Mouse (Mus musculus): ENCODE measurements around the gene Bcl2. TPM values are rescaled to one million over a fixed set of nuclear protein-coding genes. Genes with fewer than 3 reads are reported as not detected.
A peak's percentile ranks its signal among the peaks of the same experiment; 100 is the strongest.

Bcl2 gene
- total and polyA plus RNA-seq, 3 experiments = 4.5 to 13.6 (median 8.7) TPM

DNA sequence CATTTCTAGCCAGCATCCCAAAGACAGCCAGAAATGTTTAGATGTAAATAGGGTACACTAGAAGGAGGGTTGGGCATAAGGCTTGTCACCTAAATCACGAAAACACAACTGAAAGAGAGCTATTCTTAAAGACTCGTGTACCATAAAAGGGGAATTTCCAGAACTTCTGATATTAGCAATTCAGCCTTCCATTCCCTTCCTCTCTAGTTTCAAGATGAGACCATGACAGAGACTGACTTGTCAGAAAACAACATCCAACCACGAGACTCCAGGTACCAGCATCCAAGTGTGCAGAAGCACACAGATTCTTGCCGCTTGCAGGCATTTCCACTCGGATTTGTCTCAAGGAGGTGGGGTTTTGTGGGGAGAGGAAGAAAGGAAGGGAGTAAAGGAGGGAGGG is 146.6 kb downstream of the Bcl2 start:
- Histone ChIP-seq H3K9ac (ENCODE audit: insufficient read depth, low read depth) (no peak overlapping the region), H3K79me2 (replicated peaks; ENCODE audit: control insufficient read depth, extremely low read depth, insufficient read depth, poor library complexity, severe bottlenecking) (no peaks in the 10 kb centered on the region; the same call in 1 of the 2 replicates), H3K4me3 (replicated peaks in 1 of 3; ENCODE audit: low read depth in 2 of 3, low read length in 2 of 3, poor library complexity in 1 of 3) (no peak overlapping the region), H3K4me1 (ENCODE audit: control insufficient read depth in 1 of 2, insufficient read depth in 2 of 2) (peaks cover 53 to 95% of the 10 kb centered on the region in 2 experiments), H3K36me3 (replicated peaks in 1 of 2; ENCODE audit: control insufficient read depth in 1 of 2, insufficient read depth in 1 of 2, low read length in 1 of 2) (no peaks in the 10 kb centered on the region), H3K4me2 (ENCODE audit: insufficient read depth, low read depth, poor library complexity, severe bottlenecking) (peak overlapping the region; percentile 65; the same call in 1 of the 2 replicates), H3K27me3 (replicated peaks) (no peaks in the 10 kb centered on the region), H3K27ac (ENCODE audit: insufficient read depth, low read depth) (peak overlapping the region; percentile 26), H3K9me3 (replicated peaks; ENCODE audit: low read length) (no peaks in the 10 kb centered on the region)
- peak; percentile 93 for TF ChIP-seq TCF12 (IDR thresholded peaks at IDR 0.05; ENCODE audit: low read depth, low read length)
- 0 out of 2 replicates have a peak, but pooled peaks have one; percentile 79 for TF ChIP-seq MAFK (IDR thresholded peaks at IDR 0.05; ENCODE audit: insufficient replicate concordance, low read length)
- TF ChIP-seq CHD2 (IDR thresholded peaks at IDR 0.05; ENCODE audit: low read length) = peak; percentile 85
- peak; percentile 97 for TF ChIP-seq MEF2A (IDR thresholded peaks at IDR 0.05; ENCODE audit: borderline replicate concordance, low read depth, low read length)
- TF ChIP-seq SIN3A (IDR thresholded peaks at IDR 0.05; ENCODE audit: low read length) = peak; percentile 67; the same call in 1 of the 2 replicates
- TF ChIP-seq MAX (IDR thresholded peaks at IDR 0.05; ENCODE audit: low read length) = peak; percentile 79
- TF ChIP-seq POLR2A (IDR thresholded peaks at IDR 0.05; ENCODE audit: low read depth, low read length) = no peak
- TF ChIP-seq MAZ (IDR thresholded peaks at IDR 0.05; ENCODE audit: low read depth, low read length) = peak; percentile 74
- no peak; the same call in none of the 2 replicates for TF ChIP-seq RAD21 (IDR thresholded peaks at IDR 0.05; ENCODE audit: low read depth, low read length)
- 0 out of 2 replicates have a peak, but pooled peaks have one; percentile 33 for TF ChIP-seq TBP (conservative IDR thresholded peaks at IDR 0.05; ENCODE audit: low read depth, low read length)
- 0 out of 2 replicates have a peak, but pooled peaks have one; percentile 12 for TF ChIP-seq SMC3 (IDR thresholded peaks at IDR 0.05; ENCODE audit: low read depth, low read length)
- peak; percentile 99 for TF ChIP-seq IRF4 (IDR thresholded peaks at IDR 0.05; ENCODE audit: low read depth, low read length)
- TF ChIP-seq RCOR1 (conservative IDR thresholded peaks at IDR 0.05; ENCODE audit: low read depth, low read length) = peak; percentile 97
- TF ChIP-seq NELFE (IDR thresholded peaks at IDR 0.05; ENCODE audit: low read depth, low read length) = no peak
- TF ChIP-seq MXI1 (IDR thresholded peaks at IDR 0.05; ENCODE audit: low read depth, low read length) = peak; percentile 74; the same call in 1 of the 2 replicates
- peak; percentile 98 for TF ChIP-seq BHLHE40 (IDR thresholded peaks at IDR 0.05; ENCODE audit: low read depth, low read length)
- TF ChIP-seq KAT2A (IDR thresholded peaks at IDR 0.05; ENCODE audit: insufficient replicate concordance, low read length) = no peak
- no peak for TF ChIP-seq PAX5 (IDR thresholded peaks at IDR 0.05; ENCODE audit: low read length)
- TF ChIP-seq JUN (IDR thresholded peaks at IDR 0.05; ENCODE audit: insufficient read depth, low read depth, low read length) = peak; percentile 96
- no peak for TF ChIP-seq ZC3H11A (IDR thresholded peaks at IDR 0.05; ENCODE audit: low read depth, low read length)
- peak; percentile 99 for TF ChIP-seq EP300 (IDR thresholded peaks at IDR 0.05; ENCODE audit: low read length)
- TF ChIP-seq UBTF (IDR thresholded peaks at IDR 0.05; ENCODE audit: low read depth, low read length) = no peak
- no peak for TF ChIP-seq CTCF (conservative IDR thresholded peaks at IDR 0.05 in 1 of 2, IDR thresholded peaks at IDR 0.05 in 1 of 2; ENCODE audit: low read depth in 2 of 2, low read length in 2 of 2)
- peak; percentile 98 for TF ChIP-seq ETS1 (conservative IDR thresholded peaks at IDR 0.05; ENCODE audit: low read depth, low read length)
- TF ChIP-seq ELF1 (IDR thresholded peaks at IDR 0.05; ENCODE audit: low read depth, low read length) = no peak
- TF ChIP-seq JUND (conservative IDR thresholded peaks at IDR 0.05; ENCODE audit: low read depth, low read length) = peak; percentile 98
- peak; percentile 92 for TF ChIP-seq MYC (IDR thresholded peaks at IDR 0.05; ENCODE audit: low read depth, low read length)
- TF ChIP-seq HCFC1 (IDR thresholded peaks at IDR 0.05; ENCODE audit: low read depth, low read length) = no peak
- TF ChIP-seq GABPA (IDR thresholded peaks at IDR 0.05; ENCODE audit: insufficient replicate concordance, low read depth, low read length) = no peak
- TF ChIP-seq CHD1 (IDR thresholded peaks at IDR 0.05; ENCODE audit: low read depth, low read length) = no peak
- TF ChIP-seq ZNF384 (IDR thresholded peaks at IDR 0.05; ENCODE audit: low read depth, low read length) = peak; percentile 48; the same call in 1 of the 2 replicates
- dilution Hi-C loops (cut with MboI; ENCODE audit: extremely low pct_ligation_motif_present, extremely low pct_unique_long_range_greater_than_20kb, low sequenced_read_pairs) = no loop called here
- in situ Hi-C loops (cut with MboI; ENCODE audit: low pct_ligation_motif_present, low pct_unique_long_range_greater_than_20kb, low sequenced_read_pairs) = no loop called here
- DNase-seq (ENCODE audit: extremely low read depth) = peak; percentile 87
